Mouse (Mus musculus) liver, embryonic 15.5 days (tissue): Measurements from ENCODE around the gene Mtnr1a. TPM values are rescaled to one million over a fixed set of nuclear protein-coding genes. Genes with fewer than 3 reads are reported as not detected.

Source experiments
- ATAC-seq: fragments of 200-750 bp; cut with Nextera tagmentation; 2 replicates; pipeline ENCODE4 v1.8.0; 2017; ENCODE audit warnings: moderate number of reproducible peaks, mild to moderate bottlenecking, moderate library complexity; ENCODE audit not compliant: insufficient read depth
- H3K27ac ChIP-seq: fragments of 300-500 bp; sonication (generic); replicated peaks from 2 replicates; pipeline ENCODE4 v1.5.1; 2015; ENCODE audit warnings: mild to moderate bottlenecking, inconsistent platforms
- H3K27me3 ChIP-seq: fragments of 300-500 bp; sonication (generic); 2 replicates; pipeline ENCODE4 v1.6.1; 2015; ENCODE audit warnings: mild to moderate bottlenecking, inconsistent platforms
- H3K36me3 ChIP-seq: fragments of 300-500 bp; sonication (generic); replicated peaks from 2 replicates; pipeline ENCODE4 v1.6.1; 2015; ENCODE audit warnings: moderate library complexity, mild to moderate bottlenecking, inconsistent platforms
- H3K4me1 ChIP-seq: fragments of 300-500 bp; sonication (generic); replicated peaks from 2 replicates; pipeline ENCODE4 v1.6.1; 2015; ENCODE audit warnings: inconsistent platforms
- H3K4me2 ChIP-seq: fragments of 300-500 bp; sonication (generic); 2 replicates; pipeline ENCODE4 v1.6.1; 2015; ENCODE audit warnings: moderate library complexity, mild to moderate bottlenecking, inconsistent platforms
- H3K4me3 ChIP-seq: fragments of 300-500 bp; sonication (generic); replicated peaks from 2 replicates; pipeline ENCODE4 v1.5.1; 2015; ENCODE audit warnings: mild to moderate bottlenecking, inconsistent platforms
- H3K9ac ChIP-seq: fragments of 300-500 bp; sonication (generic); 2 replicates; pipeline ENCODE4 v1.6.1; 2015; ENCODE audit warnings: moderate library complexity, mild to moderate bottlenecking, inconsistent platforms
- H3K9me3 ChIP-seq: fragments of 300-500 bp; sonication (generic); replicated peaks from 2 replicates; pipeline ENCODE4 v1.6.1; 2016; ENCODE audit warnings: inconsistent platforms
- whole genome bisulfite sequencing: fragments of 180-500 bp; shearing (Covaris S2); methylation state at CpG from one replicate; pipeline ENCODE4 v1.1.7; 2015; ENCODE audit warnings: mixed read lengths; ENCODE audit not compliant: insufficient replicate concordance; 5-methylcytosine and 5-hydroxymethylcytosine counted together
- polyA plus RNA-seq: library from polyadenylated mRNA; unstranded; fragments of >200 nt; fragmentation: Nextera tagmentation; extraction: Ambion mirVana; gene quantifications from 2 replicates; pipeline ENCODE4 v1.2.1, GENCODE M21; 2015

Mtnr1a gene
- polyA plus RNA-seq, 1 experiment from 2014 or later = not detected

DNA sequence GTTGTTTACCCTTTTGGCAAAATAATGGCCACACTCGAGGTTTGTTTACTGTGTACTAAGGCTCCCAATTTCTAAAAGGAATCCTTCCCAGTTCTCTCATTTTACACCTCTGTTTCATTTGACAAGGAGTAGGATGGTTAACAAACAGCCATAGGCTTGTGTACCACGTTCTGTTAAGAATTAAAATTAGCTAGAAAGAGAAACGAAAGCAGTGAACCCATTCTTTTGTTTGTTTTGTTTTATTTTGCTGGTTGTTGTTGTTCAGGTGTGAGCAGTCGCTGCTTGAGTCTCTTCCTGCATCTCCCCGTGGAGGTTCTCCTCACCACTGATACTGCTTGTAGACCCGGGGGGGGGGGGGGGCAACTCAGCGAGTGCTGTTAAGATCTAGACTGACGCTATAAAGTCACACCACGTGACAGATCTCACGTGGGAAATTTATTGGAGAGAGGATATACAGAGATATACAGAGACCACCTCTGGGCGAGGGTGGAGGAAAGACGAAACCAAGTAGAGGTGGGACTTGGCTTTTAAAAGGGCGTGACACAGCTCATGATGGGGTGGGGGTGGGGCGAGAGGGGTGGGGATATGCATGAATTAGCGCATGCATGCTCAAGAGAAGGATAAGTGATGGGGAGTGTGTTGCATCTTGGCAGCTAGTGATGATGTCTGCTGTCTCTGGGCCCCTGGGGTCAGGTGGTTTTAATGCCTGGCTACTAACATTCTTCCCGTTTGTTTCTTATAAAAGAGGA lies 41.3 kb downstream of the Mtnr1a start:
- Histone ChIP-seq H3K36me3 (no peaks in the 10 kb centered on the region), H3K27me3 (peaks cover 8% of the 10 kb centered on the region), H3K4me3 (no peak overlapping the region; the same call in 1 of the 2 replicates), H3K4me2 (peak overlapping the region; percentile 29), H3K27ac (no peak overlapping the region), H3K9ac (no peak overlapping the region), H3K9me3 (no peaks in the 10 kb centered on the region), H3K4me1 (no peaks in the 10 kb centered on the region)
- 5% methylated on average over 16 of the region's 16 CpGs for WGBS
- ATAC-seq = no peak

GRCm38 (mm10) chr8:45110813-45111104 lies 41.8 kb downstream of the Mtnr1a start:
- Histone ChIP-seq H3K27ac (no peak overlapping the region), H3K4me3 (no peak overlapping the region), H3K4me1 (no peaks in the 10 kb centered on the region), H3K9me3 (no peaks in the 10 kb centered on the region), H3K9ac (no peak overlapping the region), H3K4me2 (no peak overlapping the region), H3K27me3 (peaks cover 8% of the 10 kb centered on the region), H3K36me3 (no peaks in the 10 kb centered on the region)
- WGBS = 31% methylated on average over 5 of the region's 5 CpGs
- ATAC-seq = no peak

- WGBS = 49% methylated on average over 5 of the region's 5 CpGs
- H3K4me3 ChIP-seq = no peak overlapping the region
- H3K9ac ChIP-seq = no peak overlapping the region
- H3K4me2 ChIP-seq = no peak overlapping the region
- H3K27me3 ChIP-seq = peaks cover 8% of the 10 kb centered on the region
- H3K27ac ChIP-seq = no peak overlapping the region
- H3K9me3 ChIP-seq = no peaks in the 10 kb centered on the region
- no peak for ATAC-seq
- no peaks in the 10 kb centered on the region for H3K4me1 ChIP-seq
- H3K36me3 ChIP-seq = no peaks in the 10 kb centered on the region
Observed at GRCm38 (mm10) chr8:45111820-45112219, 42.9 kb downstream of the Mtnr1a start.

GRCm38 (mm10) chr8:45117588-45117987 lies 48.7 kb downstream of the Mtnr1a start:
- Histone ChIP-seq H3K9ac (no peak overlapping the region), H3K4me2 (no peak overlapping the region), H3K27me3 (no peaks in the 10 kb centered on the region), H3K9me3 (no peaks in the 10 kb centered on the region), H3K4me3 (no peak overlapping the region), H3K27ac (no peak overlapping the region), H3K4me1 (no peaks in the 10 kb centered on the region), H3K36me3 (no peaks in the 10 kb centered on the region)
- 60% methylated on average over 3 of the region's 3 CpGs for WGBS
- no peak for ATAC-seq

- no peaks in the 10 kb centered on the region for H3K4me1 ChIP-seq
- H3K9ac ChIP-seq = no peak overlapping the region
- no peaks in the 10 kb centered on the region for H3K27me3 ChIP-seq
- no peak overlapping the region for H3K27ac ChIP-seq
- ATAC-seq = no peak
- WGBS = 65% methylated on average over 5 of the region's 5 CpGs
- no peak overlapping the region for H3K4me3 ChIP-seq
- H3K36me3 ChIP-seq = no peaks in the 10 kb centered on the region
- H3K9me3 ChIP-seq = no peaks in the 10 kb centered on the region
- no peak overlapping the region for H3K4me2 ChIP-seq
Observed at GRCm38 (mm10) chr8:45125680-45126079, 56.7 kb downstream of the Mtnr1a start.

Other genes starting within 250 kb of the Mtnr1a start
- 0.91 and 1.2 TPM in 2 replicates for gene Fat1, start 133.7 kb upstream of the Mtnr1a start, polyA plus RNA-seq
- gene F11, start 192.9 kb downstream of the Mtnr1a start, polyA plus RNA-seq = 28.7 and 38.8 TPM in 2 replicates
- gene Klkb1, start 225.7 kb downstream of the Mtnr1a start, polyA plus RNA-seq = 8.7 and 11.5 TPM in 2 replicates
- 14.8 and 14.9 TPM in 2 replicates for gene Gm45753, start 239.3 kb downstream of the Mtnr1a start, polyA plus RNA-seq